Mouse (Mus musculus): ENCODE results near the gene Usp3.

DNA sequence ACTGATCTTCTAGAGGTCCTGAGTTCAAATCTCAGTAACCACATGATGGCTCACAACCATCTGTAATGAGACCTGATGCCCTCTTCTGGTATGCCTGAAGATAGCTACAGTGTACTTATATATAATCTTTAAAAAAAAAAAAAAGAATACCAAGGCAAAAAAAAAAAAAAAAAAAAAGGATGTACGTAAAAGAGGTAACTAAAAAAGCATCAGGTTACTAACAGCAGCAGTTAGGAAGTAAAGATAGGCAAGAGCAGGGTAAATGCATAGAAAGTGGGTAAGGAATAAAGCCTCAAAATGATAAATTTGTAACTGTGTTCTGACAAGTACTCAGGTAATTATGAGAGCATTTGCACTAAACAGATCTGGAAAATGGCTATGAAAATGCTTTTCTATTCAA, 12.2 kb downstream of the Usp3 start:
- TF ChIP-seq CTCF (conservative IDR thresholded peaks at IDR 0.05 in 1 of 2, IDR thresholded peaks at IDR 0.05 in 1 of 2; ENCODE audit: low read depth in 2 of 2, low read length in 2 of 2) (no peak), EP300 (IDR thresholded peaks at IDR 0.05; ENCODE audit: low read length) (no peak), HCFC1 (IDR thresholded peaks at IDR 0.05; ENCODE audit: low read depth, low read length) (no peak), ETS1 (conservative IDR thresholded peaks at IDR 0.05; ENCODE audit: low read depth, low read length) (no peak), E2F4 (IDR thresholded peaks at IDR 0.05; ENCODE audit: insufficient replicate concordance, low read depth, low read length) (no peak), POLR2A (IDR thresholded peaks at IDR 0.05; ENCODE audit: low read depth, low read length) (no peak), USF2 (conservative IDR thresholded peaks at IDR 0.05; ENCODE audit: low read depth, low read length) (no peak), SIN3A (IDR thresholded peaks at IDR 0.05; ENCODE audit: low read length) (no peak)

All from CH12.LX (cell line).